Mouse (Mus musculus): Measurements from ENCODE around the gene Fut1.
"Not testable (repeated sequence)": the region's sequence is repeated elsewhere in the genome, so short reads cannot be mapped to it uniquely, and the experiment has no call there.

DNA sequence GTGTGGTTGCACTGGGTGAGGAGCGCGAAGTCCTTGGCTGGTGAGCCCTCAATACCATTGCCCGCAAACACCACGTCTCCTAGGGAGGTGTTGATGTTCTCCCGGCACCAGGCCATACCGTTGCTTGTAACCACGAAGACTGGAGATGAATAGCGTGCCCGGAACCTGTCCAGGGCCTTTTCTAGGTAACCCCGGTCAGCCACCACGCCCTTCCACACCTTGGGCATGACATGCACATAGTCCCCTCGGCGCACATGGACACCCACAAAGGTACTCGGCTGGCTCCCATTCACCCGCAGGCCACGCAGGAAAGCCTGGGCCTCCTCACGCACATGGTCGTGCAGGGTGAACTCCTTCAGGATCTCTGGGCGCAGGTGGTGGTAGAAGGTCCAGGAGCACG lies 33.4 kb downstream of the Fut1 start:
- TF ChIP-seq POLR2A (IDR thresholded peaks at IDR 0.05; ENCODE audit: low read depth, low read length); CTCF (conservative IDR thresholded peaks at IDR 0.05; ENCODE audit: insufficient read depth, insufficient read length, low read depth, low read length): not testable (repeated sequence)

Measured in kidney, adult 2 months (tissue).